Mouse (Mus musculus) lung, postnatal 36 days (tissue): Measurements from ENCODE around the gene Txn2.

Experiments used
- DNase-seq: peaks from one replicate; pipeline ENCODE4 v3.0.0; 2022; ENCODE audit warnings: mixed read lengths

Txn2 gene

DNA sequence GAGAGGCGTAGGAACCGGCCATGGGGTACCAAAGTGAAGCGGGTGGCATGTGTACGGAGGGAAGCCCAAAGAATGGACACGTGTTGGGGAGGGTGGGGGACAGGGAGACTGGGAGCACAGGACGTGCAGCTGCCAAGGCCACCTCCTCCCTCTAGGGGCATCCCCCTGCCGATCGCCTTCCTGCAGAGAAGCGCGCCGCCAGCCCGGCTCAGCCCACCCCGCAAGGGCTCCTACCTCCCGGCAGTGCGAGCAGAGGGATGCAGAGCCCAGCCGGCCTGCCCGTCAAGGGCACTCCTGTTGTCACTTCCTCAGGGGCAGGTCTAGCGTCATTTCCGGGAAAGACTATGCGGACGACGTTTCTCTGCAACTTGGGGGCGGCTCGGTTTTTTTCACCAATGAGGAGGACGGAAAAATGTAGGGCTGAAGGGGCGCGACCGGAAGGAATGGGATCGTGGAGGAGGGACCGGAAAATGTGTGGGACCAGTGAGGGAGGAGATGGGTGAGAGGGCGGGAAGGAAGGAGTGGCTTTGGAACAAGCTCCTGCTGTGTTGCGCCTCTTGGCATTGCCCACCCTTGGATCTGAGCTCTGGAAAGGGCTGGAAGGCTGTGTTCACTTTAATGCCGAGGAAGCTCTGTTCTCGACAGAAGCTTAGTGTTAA is at the start of gene Txn2:
Gene Txn2 (minus strand): TSS at position 334 of the 659 bp plus-strand sequence.
- DNase-seq = peak; percentile 99

GRCm38 (mm10) chr15:77977663-77978062 is 48.9 kb upstream of the Txn2 start:
- DNase-seq = no peak

- no peak for DNase-seq
Observed at GRCm38 (mm10) chr15:77974165-77974841, 45.5 kb upstream of the Txn2 start.

GRCm38 (mm10) chr15:77970470-77971292 is 41.9 kb upstream of the Txn2 start, which contains the start of gene Eif3d:
Gene Eif3d (minus strand): TSS chr15:77970813.
- DNase-seq = peak; percentile 99

DNA sequence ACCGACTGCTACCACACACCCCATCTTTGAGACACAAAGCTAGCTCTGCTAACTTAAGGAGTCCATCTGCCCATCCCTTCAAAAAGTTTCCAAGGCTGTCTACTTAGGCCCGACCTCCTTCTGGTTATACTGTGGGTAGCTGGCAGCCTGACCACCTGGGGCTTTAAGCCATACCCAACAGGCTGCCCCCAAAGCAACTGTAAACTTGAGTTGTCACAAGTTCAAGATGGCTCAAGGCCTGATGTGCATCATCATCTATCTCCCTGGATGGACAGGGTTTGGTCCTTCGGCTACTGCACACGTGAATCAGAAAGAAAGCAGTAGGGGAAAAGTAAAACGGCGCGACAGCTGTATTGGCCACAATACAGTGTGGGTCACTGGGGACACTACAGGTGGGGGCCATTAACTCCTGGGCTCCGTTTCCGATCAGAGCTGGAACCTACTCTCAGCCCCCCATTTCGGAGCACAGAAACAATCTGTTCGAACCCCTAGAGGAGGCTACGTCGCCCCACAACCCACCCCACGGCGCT is 41.2 kb upstream of the Txn2 start:
- DNase-seq = peak; percentile 7

GRCm38 (mm10) chr15:77965117-77965528 is 36.3 kb upstream of the Txn2 start:
- DNase-seq = no peak

- DNase-seq = no peak
Observed at GRCm38 (mm10) chr15:77962447-77962846, 33.6 kb upstream of the Txn2 start.

- DNase-seq = no peak
Observed at GRCm38 (mm10) chr15:77960693-77961092, 31.9 kb upstream of the Txn2 start.

DNA sequence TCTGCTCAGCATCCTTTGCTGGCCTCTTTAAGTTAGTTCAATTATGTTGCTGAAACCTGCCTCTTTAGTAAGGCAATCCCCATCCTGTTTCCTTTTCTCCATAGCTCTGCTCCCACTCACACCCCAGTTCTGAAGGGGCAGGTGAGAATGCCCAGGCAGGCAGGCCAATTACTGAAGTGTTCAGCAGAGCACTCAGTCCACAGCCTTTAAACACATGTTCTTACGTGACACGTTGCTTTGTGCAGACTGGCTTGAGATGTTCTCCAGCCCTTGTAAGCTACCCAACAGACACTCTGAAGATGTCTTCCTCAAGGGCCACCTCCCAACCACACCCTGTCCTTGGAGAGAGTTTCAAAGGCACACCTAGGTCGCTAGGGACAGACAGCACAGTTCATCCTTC is 29.3 kb upstream of the Txn2 start:
- DNase-seq = no peak

DNA sequence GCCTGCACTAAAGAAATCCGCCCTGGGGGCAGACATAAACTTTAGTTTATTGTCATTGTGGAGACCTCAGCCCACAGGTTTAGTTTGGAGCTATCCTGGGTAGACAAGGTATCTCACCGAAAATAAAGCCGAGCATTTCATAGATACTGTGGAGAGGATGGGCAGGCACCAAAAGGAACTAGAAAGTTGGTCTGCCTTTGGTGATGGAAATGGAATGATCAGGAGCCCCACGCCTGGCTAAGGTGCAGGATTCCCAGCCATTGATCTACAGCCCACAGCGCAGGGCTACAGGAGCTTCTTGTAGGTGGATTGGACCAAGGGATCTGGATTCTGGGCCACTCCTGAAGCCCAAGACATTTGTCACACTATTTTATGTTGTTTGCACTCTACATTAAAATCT is 28.8 kb upstream of the Txn2 start:
- no peak for DNase-seq

- DNase-seq = peak; percentile 82
Observed at GRCm38 (mm10) chr15:77956404-77956901, 27.6 kb upstream of the Txn2 start, which contains the start of gene Foxred2. Gene Foxred2 (minus strand): TSS chr15:77956722.

- DNase-seq = no peak
Observed at GRCm38 (mm10) chr15:77955440-77956403, 26.9 kb upstream of the Txn2 start.

- DNase-seq = no peak
Observed at GRCm38 (mm10) chr15:77954362-77954761, 25.6 kb upstream of the Txn2 start.

- no peak for DNase-seq
Observed at GRCm38 (mm10) chr15:77952921-77953320, 24.1 kb upstream of the Txn2 start.

GRCm38 (mm10) chr15:77949061-77949460 is 20.3 kb upstream of the Txn2 start:
- DNase-seq = no peak

DNA sequence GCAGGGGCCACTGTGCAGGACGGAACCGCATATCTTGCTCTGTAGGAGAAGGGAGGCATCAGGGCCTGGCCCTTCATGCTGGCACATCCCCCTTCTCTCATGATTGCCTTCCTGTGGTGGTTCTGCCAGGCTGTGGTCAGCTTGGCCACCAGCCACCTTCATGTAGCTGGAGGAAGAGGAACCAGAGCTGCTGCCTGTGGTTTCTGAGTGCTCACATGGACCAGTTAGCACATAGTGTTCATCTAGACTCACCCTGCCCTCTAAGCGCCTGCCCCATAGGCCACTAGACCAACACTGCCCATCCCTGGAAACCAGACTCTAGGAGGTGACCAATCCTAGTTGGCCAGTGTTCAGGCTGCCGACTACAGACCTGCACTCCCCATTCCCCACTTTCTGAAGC is 16.9 kb upstream of the Txn2 start:
- DNase-seq = peak; percentile 81

DNA sequence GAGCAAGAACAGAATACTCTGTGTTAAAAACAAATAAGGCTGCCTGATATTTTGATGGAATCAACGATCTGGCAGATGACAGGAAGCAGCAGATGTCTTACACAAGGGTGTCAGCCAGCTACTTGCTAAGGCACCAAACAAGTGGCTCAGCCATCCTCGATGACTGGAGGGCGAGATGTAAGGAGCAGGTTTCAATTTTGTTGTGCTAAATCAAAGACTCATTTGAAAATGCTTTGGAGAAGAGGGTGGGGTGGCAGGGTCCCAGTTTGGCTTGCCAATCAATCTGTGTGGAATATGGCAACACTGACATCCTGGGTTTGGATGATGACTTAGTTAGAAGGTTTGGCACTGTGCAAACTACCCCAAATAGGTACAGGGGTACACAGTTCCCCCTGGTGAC is 12.8 kb upstream of the Txn2 start:
- DNase-seq = no peak

DNA sequence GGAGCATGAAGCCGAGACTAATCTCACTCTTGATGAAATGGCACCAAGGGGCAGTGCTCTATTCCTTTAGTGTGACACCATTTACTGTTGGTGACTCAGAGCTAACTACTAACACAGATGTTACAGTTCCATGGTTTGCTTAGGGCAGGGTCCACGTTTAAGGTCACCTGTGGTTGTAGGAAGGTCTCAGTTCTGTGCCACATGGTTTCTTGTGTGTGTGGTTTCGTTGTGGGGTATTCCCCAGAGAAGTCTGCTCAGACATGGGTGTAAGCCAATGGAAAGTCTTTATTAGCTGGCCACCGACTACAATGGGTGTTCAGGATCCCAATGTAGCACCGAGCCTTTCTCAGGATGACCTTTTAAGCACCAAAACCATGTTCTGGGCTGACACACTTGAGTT is 9.7 kb upstream of the Txn2 start:
- DNase-seq = no peak

DNA sequence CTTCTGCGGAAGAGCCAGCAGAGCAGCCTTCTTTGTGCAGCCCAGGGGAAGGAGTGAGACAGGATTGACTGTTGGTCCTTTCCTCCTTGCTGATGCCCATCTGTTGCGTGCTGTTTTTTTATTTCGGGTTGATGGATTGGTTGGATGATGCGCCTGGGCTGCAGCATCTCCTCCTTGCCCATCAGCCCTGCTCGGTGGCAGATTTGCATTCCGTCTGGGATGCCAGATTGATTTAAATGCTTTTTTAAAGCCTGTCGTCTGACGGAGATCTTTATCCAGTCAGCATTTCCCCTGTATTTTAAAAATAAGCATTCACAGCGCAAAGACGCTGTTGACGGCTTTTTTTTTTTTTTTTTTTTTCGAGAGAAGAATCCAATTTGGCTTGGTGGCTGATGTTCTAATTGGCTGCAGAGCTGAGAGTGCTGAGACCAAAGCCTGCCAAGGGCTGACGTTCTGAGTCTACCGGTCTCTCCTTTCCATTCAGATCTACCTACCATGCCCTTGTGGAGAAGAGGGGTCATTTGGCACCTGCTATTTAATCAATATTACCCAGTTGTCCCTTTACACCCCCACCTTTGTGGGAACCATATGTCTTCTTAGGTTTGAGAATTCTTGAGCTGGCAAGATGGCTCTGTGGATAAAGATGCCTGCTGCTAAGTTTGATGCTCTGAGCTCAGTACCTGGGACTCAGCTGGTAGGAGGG is 7.0 kb upstream of the Txn2 start:
- DNase-seq = no peak

GRCm38 (mm10) chr15:77934968-77935367 is 6.2 kb upstream of the Txn2 start:
- DNase-seq = no peak

GRCm38 (mm10) chr15:77934326-77934725 is 5.5 kb upstream of the Txn2 start:
- DNase-seq = no peak
